Mouse (Mus musculus): ENCODE data around the gene Wdr90.

DNA sequence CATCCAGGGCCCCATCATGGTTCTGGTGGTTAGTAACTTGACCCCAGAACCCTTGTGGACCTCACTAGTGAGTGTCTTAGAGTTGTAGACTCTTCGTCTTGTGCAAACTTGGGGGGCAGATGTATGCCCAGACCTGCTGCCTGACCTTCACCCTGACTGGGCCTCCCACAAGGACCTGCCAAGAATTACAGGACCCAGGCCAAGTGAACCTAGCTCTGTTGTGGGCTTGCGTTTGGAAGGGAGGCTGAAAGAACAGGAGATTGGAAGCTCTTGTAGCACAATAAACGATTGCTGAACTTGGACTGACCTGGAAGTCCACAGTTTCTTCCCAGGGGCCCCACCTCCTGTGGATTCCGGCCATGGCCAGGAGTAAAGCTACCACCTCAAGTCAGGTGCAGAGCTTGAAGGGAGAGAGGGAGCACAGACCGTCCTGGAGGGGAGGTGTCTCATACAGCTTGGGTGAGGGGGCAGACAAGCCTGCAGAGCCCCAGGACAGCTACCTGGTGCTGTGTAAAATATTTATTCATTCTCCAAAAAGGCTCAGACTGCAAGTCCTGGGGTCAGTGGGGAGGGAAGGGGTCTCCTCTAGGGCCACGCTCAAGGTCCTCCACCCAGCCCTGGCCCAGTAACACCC lies 27.2 kb downstream of the Wdr90 start:
- TF ChIP-seq CTCF (IDR thresholded peaks at IDR 0.05; ENCODE audit: borderline replicate concordance, insufficient read depth, low read length) (no peak), POLR2A (IDR thresholded peaks at IDR 0.05; ENCODE audit: low read depth, low read length) (no peak)

All from embryonic fibroblast, embryonic 13.5 days (primary cell).